Mouse (Mus musculus) brain, embryonic 18.5 days (tissue): ENCODE results near the gene Fam43b.
"Not testable (repeated sequence)": the region's sequence is repeated elsewhere in the genome, so short reads cannot be mapped to it uniquely, and the experiment has no call there.

ENCODE experiments used
- DNase-seq: peaks from one replicate; pipeline ENCODE4 v3.0.0-alpha.2; 2012; ENCODE audit warnings: low read depth, low spot score

Fam43b gene

DNA sequence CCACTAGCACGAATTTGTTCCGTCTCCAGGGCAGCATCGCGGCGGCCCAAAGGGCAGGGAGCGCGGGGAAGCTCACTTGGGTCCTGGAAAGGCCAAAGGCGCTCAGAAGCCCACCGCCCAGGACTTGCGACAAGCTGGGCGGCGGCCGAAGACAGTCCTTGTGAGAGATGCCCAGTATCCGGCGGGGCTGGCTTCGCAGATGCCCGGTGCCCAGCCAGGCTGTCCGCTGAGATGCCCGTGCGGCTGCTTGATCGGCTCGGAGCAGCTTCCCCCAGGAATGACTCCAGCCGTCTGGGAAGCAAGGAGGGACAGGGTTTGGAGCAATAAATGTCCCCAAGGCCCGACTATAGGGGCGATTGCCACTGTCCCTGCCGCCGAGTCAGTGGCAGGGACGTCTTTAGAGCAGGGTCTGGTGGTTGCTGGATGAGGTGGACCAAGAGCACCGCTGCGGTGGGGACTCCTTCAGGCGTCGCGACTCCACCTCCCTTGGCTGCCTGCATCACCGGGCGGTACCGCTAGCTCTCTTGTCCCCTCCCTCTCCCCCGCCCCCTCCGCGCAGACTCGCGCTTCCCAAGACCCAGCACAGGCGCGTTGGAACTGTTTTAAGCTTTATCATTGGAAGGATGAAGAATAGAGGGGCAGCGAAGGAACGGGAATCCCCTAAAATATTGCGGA, at the start of gene Fam43b:
Gene Fam43b, minus strand, starts transcription at position 558 of the 675 bp plus-strand sequence.
- peak; percentile 73 for DNase-seq

DNA sequence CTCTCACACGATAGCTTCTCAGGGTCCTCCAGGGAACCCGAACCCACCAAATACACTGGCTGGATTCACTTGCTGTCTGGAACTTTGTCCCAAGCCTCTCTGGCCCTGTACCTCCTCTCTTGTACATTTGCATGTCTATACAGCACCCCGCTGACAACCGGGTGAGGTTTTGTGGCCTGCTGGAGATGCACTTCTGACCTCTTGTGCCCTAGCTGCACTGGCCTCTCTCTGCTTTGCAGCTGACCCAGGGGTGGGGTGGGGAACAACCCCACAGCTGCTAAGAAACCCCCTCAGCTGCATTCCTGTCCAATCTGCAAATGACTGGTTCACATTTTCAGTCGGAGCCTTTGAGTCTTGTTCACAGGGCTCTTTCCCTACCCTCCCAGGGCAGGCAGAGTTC, 48.6 kb upstream of the Fam43b start:
- DNase-seq: no peak

DNA sequence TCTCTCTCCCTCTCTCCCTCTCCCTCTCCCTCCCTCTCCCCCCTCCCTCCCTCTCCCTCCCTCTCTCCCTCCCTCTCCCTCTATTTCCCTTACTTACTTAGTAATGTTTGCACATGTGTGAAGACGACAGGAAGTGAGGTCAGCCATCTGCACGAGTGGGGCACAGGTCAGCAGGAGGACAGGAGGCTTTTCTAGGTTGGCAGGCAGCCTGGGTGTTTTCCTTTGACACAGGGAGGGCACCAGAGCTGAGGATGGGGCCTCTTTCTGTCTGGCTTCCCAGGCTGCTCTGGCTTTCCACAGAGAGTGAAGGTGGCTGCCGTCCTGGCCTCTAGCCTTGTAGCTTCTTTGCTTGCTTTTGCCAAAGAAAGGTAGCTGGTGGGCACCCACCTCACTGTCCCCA, 43.7 kb upstream of the Fam43b start:
- DNase-seq: no peak

DNA sequence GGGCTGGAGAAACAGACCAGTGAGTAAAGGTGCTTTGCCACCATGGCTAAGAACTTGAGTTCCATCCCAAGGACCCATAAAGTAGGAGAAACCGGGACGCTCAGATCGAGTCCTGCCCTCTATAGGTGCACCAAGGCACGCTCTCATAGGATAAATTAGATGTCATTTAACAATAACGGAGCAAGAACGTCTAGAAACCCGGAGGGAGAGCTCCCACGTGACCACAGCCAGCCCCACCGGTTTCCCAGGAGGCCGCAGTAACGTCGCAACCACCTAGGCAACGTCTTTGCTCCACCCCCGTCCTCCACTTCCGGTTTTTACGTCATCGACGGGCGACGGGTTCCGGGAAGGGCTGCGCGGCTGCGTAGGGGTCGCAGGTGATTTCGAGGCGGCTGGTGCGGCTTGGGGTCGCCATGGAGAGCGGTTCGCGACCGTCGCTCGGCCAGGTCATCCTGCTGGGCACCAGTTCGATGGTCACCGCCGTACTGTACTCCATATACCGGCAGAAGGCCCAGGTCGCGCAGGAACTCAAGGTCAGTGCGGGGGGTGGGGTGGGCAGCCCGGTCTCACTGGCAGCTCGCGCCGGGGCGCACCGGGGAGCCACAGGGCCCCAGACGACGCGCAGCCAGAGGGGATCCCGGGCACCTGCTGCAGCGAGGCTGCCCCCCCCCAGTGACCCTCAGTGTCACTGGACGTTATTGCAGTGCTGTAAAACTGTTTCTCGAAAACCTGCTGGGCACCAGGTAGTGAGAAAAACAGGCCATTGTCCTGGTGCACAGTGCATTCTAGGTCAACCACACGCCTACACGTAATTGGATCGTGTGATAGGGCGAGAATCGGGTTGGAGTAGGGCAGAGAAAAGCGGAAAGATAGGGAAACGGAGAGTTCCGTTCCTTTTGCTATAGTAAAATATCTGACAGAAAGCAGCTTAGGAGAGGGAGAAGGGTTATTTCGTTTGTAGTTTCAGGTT, 38.3 kb upstream of the Fam43b start, which contains the start of gene Mul1:
Gene Mul1, plus strand, starts transcription at position 325 of the 970 bp plus-strand sequence.
- DNase-seq: peak; percentile 91

DNA sequence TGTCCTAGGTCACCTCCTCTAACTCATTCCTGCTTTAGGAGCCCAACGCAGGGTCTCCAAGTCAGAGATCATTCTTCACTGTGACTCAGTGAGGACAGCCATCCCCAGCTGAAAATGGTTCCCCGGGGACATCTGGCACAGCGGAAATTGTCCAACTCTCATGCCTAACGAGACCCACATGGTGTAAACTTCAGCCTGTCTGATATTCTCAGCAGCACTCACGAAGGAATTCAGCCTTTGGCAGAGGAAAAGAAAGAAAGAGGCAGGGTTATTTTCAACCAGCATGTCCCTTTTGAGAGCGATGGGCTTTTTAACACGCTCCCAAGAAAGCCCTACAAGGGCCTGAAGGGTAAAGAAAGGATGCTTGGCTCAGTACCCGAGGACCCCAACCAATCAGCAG, 35.0 kb upstream of the Fam43b start:
- no peak for DNase-seq

DNA sequence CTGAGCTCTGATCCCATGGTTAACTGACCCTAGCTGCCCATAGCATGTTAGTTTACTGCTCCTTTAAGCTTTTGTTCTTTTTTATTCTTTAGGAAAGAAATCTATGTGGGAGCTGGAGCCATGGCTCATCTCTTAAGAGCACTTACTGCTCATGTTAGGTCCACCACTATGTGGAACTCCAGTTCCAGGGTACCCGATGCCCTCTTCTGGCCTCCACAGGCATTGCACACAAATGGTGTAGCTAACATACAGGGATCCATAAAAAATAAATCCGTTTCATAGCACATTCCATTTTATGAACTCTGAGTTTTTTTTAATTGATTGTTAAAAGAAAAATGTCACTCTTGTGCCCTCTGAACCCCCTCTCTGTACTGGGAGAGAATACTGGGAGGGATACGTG, 33.5 kb upstream of the Fam43b start:
- DNase-seq: no peak

DNA sequence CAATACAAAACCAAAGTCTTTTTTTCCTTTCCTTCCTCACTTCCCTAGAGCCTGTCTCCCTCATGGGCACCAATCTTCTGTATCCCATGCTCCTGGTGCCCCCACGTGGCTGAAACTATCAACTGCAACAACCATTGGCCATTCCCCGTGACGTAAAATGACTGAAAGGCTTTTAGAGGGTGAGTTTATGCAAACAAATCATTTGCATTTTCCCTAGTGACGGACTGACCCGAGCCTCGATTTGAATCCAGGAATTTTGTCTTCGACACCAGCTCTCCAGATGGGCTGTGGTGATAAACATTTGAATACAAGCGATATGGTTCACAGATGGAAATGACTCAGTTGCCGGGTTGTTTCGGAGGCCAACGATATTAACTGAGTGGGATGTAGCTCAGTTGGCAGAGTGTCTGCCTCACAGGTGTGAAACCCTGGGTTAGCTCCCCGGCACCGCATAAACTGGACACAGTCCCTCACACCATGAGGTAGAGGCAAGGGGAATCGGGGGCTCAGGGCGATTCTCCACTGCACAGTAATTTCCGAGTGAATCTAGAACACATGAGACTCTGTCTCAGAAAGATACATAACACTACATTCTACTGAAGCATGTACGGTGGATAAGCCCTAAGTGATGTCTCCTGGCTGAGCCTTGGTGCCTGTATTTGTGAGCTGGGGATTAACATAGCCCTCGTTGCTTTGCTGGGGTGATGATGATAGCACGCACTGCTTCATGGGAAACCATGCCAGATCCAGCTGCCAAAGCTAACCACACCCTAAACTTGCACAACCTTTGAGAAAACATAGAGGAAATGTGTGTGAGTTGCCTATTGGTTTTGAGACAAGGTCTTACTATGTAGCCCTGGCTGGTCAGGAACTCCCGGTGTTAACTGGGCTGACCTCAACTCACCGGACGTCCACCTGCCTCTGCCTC, 30.7 kb upstream of the Fam43b start:
- peak; percentile 63 for DNase-seq

DNA sequence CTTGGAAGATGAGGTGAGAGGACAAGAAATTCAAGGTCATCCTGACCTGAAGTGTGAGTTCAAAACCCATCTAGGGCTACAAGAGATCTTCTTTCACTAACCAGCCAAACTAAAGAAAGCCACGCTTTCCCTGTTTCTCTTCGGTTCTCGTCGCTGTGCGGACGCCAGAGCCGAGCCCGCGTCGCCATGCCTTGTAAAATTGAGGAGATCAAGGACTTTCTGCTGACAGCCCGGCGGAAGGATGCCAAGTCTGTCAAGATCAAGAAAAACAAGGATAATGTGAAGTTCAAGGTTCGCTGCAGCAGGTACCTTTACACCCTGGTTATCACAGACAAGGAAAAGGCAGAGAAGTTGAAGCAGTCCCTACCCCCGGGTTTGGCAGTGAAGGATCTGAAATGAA, 29.3 kb upstream of the Fam43b start:
- DNase-seq: not testable (repeated sequence)

DNA sequence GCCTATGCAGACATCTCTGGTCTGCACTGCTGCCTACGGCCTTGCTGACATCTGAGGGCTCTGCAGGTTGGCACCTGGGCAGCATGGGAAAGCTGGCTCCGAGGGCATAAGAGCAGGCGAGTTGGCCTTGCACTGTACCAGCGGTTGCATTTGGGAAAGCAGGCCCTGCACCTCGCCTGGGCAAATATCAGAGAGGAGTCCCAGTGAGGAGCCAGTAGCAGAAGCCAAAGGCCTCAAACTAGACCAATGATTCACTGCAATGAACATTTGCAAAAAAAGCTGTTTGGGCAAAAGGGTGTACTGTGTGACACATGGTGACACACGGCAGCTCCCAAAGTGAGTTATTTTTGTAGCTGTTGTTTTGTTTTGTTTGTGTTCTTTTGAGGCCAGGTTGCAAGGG, 28.7 kb upstream of the Fam43b start:
- DNase-seq: no peak

DNA sequence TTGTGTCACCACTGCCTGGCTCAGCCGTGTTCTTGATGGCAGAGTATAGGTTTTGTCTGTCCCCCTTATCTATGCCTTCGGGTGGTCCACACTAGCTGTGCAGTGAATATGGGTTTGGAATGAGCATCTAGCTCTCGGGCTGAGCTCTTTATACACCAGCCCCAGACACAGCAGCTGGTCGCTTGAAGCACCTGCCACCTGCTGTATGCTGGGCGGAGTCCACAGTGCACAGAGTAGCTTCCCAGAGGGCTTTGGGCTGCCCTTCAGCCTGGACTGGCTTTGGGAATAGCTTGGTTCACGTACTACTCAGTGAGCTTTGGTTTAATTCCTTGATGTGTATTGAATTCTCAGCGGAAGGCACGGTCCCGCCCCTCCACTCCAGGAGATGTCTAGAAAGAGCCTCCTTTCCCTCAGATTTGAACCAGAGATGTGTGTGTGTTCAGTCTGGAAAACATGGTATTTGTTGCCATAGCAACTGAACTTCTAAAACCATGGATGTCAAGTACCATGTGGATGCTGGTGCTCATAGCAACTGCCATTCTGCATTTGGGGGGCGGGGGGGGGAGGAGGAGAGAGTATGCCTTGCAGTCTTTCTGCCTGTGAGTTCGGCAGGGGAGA, 22.1 kb upstream of the Fam43b start:
- peak; percentile 64 for DNase-seq

DNA sequence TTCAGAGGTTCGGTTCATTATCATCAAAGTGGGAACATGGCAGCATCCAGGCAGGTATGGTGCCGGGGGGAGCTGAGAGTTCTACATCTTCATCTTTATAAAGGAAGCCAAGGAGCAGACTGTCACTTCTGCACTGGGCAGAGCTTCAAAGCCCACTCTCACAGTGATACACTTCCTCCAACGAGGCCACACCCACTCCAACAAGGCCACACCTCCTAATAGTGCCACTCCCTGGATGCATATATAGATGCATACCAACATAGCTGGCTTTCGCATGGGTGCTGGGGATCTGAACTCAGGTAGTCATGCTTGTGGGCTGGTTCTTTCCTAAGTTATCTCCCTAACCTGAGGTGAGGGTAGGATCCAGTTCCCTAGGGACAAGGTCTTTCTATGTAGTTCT, 21.6 kb upstream of the Fam43b start:
- no peak for DNase-seq

DNA sequence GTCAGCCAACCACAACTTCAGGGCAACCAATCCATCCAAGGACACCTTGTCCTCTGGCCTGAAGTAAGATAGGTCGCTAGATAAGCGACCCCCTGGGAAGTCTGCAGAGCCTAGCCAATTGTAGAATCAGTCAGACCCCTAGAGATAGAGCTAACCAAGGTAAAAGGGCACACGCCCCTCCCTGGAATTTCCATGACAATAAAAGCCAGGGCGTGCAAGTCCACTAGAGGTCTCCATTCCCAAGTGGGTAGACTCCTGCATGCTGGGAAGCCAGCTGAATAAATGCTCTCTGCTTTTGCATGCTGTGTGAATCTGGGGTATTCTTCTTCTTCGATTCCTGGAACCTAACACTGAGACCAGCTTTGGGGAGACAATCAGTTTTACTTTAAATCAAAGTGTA, 20.1 kb upstream of the Fam43b start:
- DNase-seq: no peak

DNA sequence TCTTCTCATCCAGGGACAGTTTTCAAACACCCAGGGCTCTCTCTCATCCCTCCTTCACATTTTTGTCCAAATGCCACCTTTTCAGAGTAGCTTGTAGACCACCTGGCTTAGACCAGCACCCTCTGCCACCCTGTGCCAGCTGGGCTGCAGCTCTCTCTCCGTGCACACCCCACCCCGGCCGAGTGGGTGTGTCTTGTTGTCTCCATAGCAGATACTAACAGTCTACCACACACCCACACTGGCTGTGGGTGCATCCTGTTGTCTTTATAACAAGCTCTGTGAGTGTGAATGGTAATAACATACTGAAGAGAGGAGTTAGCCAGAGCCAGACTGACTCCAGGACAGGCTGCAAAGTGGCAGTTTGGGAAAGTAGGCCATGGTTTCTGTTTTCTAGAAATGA, 19.7 kb upstream of the Fam43b start:
- no peak for DNase-seq

DNA sequence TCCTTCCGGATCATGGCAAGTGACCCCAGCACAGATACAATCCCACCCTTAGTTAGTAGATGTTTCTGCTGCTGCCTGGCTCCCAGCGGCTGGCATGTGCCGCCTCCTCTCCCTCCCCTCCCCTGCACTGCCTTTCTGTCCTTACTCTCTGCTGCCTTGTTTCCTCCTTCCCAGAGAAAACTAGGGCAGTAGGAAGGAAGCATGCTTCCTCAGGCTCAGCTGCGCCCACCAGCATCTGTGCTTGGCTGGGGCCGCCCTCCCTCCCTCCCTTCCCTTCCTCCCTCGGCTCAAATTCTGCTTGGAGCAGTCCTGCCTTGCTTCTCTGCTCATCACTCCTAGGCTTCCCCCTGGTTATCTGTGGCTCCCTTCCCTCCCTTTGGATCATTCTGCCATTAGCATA, 18.4 kb upstream of the Fam43b start:
- no peak for DNase-seq

DNA sequence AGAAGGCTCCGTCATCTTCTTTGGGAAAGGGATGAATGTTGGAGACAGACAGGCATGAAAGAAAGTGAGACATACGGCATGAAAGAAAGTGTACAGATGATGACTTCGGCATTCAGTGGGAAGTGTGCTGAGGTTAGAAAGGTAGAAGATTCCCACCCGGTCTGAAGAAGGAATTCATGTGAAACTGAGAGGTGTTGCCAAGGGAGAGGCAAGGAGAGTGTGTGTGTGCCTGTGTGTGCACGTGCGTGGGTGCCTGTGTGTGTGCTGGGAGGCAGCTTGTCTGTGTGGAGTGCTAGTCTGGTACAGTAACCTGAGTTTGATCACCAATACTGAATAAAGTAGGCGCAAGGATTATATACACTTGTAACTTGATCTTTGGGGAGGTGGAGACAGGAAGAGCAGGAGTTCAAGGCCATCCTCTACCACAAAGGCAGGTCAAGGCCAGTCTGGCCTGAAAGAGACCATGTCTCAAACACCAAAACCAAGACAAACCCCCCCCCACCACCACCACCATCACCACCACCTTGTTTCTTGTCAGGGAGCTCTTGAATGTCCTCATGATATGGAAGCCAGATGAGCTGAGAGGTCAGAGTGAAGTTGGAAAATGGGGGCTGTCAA, 15.3 kb upstream of the Fam43b start:
- DNase-seq: no peak

DNA sequence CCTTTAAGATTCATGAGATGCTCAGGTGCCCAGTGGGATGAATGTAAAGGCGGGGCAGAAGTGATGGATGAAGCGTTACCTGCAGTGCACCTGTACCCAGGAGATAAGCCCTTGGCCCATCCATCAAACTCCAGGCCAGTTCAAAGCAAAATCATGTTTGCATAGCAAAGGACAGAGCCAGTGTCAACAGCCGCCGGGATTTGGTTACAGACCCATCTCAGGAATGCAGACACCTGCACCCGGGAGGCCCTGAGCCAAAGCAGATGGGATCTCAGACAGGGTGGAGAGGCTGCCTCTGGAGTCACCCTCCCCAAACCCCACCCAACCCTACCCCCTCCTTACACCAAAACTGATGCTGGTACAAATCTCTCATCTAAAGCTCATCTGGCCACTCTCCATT, 14.7 kb upstream of the Fam43b start:
- no peak for DNase-seq

DNA sequence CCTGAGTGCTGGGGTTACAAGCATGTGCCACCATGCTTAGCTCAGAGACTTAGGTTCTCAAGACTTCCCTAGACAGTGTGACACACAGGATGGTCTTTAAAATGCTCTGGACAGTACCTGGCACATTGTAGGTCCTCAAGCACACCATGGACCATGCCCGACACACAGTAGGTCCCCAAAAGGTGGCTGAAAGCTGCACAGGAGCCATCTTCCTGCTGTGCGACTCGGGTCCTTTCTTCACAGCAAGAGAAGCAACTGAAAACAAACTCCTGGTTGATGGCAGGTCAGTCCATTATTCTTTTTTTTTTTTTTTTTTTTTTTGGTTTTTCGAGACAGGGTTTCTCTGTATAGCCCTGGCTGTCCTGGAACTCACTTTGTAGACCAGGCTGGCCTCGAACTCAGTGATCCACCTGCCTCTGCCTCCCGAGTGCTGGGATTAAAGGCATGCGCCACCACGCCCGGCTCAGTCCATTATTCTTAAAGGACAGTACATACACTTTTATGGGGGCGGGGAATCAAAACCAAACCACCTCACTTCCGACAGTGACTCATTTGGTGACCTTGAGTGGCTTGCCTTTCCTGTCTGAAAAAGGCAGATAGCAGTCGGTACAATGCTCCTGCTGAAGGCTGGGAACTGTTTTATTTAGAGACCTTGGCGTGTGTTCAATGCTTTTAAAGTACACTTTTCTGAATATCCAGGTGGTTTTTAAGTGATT, 11.3 kb upstream of the Fam43b start:
- DNase-seq: no peak

DNA sequence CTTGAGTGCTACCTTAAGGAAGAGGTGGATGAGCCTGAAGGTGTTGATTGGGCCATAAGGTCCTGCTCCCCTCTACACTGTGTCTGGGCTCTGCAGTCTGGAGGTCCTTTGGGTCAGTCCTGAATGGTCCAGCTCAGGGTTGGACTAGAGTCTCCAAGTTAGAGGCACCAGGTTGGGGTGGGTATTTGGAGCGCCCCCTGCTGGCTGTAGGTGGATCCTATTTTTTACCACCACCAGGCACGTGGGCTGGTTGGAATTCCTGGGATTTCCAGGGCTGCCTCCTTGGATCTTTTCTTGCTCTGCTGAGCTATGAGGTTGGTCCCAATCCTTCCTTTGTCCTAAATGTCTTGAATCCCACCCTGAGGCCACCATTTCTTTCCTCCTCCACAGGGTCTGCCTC, 8.5 kb upstream of the Fam43b start:
- no peak for DNase-seq

DNA sequence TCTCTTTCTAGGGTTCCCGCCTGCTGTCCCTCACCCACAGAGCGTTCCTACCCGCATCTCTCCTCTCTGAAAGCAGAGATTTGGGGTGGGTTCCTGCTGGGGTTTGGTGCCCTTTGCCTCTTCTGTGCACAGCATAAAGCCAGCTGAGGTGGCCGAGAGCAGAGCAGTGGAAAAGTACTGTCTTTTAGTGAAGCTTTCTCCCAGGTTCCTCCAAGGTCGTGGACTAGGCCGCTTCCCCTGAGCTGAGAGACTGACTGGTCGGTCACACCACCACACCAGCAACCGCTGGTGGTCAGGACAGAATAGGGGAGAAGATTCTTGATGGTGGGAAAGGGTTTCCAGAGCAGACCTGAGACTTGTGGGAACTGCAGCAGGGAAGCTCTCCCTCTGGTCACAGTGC, 383 bp upstream of the Fam43b start:
- DNase-seq: no peak
